Mouse (Mus musculus) inflammation-experienced regulatory T-cells (primary cell): ENCODE results near the gene Ccdc187. TPM values are rescaled to one million over a fixed set of nuclear protein-coding genes. Genes with fewer than 3 reads are reported as not detected.

Experiments used
- polyA plus RNA-seq, 2 experiments: library from polyadenylated mRNA; unstranded; fragments of 100-300 nt; shearing (Covaris generic); gene quantifications; one replicate each; pipeline ENCODE4 v1.2.1; 2017

Gene Ccdc187
- polyA plus RNA-seq, result under 1 TPM in 1 of 2 experiments, not detected in 1; 0.28 TPM

GRCm38 (mm10) chr2:26294457-26294856 lies at the start of gene Ccdc187:
Gene Ccdc187, minus strand, starts transcription at chr2:26294557.

DNA sequence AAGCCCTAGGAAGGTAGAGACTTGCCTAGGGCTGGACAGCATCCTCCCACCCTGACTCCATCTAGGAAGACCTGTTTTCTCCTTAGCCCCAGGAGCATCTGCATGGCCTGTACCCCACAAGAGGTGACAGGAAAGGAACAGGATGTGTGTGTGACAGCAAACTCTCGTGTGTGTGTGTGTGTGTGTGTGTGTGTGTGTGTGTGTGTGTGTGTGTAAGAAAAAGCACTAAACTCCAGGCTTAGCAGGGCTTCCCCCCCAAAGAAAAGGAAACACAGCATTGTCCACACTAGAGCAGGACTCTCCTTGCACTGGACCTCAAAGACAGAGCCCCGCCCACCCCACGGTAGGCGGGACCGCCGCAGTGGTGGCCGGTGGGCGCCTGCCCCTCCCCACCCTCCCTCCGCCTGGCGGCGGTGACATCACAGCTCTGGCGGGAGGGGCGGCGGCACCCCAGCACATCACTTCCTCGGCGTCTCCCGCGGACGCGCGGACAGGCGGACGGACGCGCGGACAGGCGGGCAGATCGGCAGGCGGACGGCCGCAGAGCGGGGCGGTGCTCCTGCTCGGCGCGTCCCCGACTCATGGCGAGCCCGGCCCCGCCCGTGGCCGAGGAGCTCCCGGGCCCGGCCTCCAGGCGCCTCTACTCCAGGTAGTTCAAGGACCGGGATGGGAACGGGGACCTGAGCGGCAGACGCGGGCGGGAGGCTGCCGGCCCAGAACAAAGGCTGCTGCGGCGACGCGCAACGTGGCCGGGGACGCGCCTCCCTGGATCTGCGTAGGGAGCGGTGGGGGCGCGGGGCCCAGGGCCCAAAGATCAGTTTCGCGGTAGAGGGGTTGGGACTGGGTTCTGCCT lies 20.9 kb upstream of the Ccdc187 start, which contains the start of gene Gpsm1:
TSS of gene Gpsm1 (plus strand) at position 444 of the 853 bp plus-strand sequence.

GRCm38 (mm10) chr2:26237290-26237782 lies 57.0 kb downstream of the Ccdc187 start, which contains the start of gene Qsox2:
Gene Qsox2, minus strand, starts transcription at chr2:26237525.

GRCm38 (mm10) chr2:26208126-26208789 lies 86.1 kb downstream of the Ccdc187 start, which contains the start of gene Lhx3:
Gene Lhx3, minus strand, starts transcription at chr2:26208289.

Other genes starting within 250 kb of the Ccdc187 start
- gene Nacc2, start 171.3 kb downstream of the Ccdc187 start, polyA plus RNA-seq, result 1 to 10 TPM in 1 of 2 experiments, under 1 TPM in 1; 0.47 to 3.1 TPM
- gene Lhx3, start 86.3 kb downstream of the Ccdc187 start, polyA plus RNA-seq, result under 1 TPM in 1 of 2 experiments, not detected in 1; 0.80 TPM
- gene Qsox2, start 57.0 kb downstream of the Ccdc187 start, polyA plus RNA-seq, result 10 to 100 TPM in 1 of 2 experiments, 1 to 10 TPM in 1; 8.8 to 12.5 TPM
- 10 to 100 TPM; 11.7 to 16.6 TPM for gene Gpsm1, start 21.0 kb upstream of the Ccdc187 start, polyA plus RNA-seq
- 10 to 100 TPM; 14.8 to 17.5 TPM for gene Dnlz, start 57.6 kb upstream of the Ccdc187 start, polyA plus RNA-seq
- 1 to 10 TPM in 1 of 2 experiments, under 1 TPM in 1; 0.86 to 1.5 TPM for gene Card9, start 66.4 kb upstream of the Ccdc187 start, polyA plus RNA-seq
- 10 to 100 TPM; 42.2 to 48.5 TPM for gene Snapc4, start 86.1 kb upstream of the Ccdc187 start, polyA plus RNA-seq
- 100 to 1,000 TPM; 153 to 198 TPM for gene Entr1, start 94.8 kb upstream of the Ccdc187 start, polyA plus RNA-seq
- gene Pmpca, start 94.8 kb upstream of the Ccdc187 start, polyA plus RNA-seq, result 100 to 1,000 TPM; 102 to 119 TPM
- gene Inpp5e, start 114.6 kb upstream of the Ccdc187 start, polyA plus RNA-seq, result 10 to 100 TPM; 36.2 to 49.9 TPM
- gene Sec16a, start 150.7 kb upstream of the Ccdc187 start, polyA plus RNA-seq, result 10 to 100 TPM; 50.1 to 53.9 TPM
- 10 to 100 TPM; 44.0 to 51.0 TPM for gene Notch1, start 222.1 kb upstream of the Ccdc187 start, polyA plus RNA-seq